8 mouse cellular contexts compared by ENCODE assay signal in genomic region chr11:33958713-33959112, GRCm38 (mm10). TPM values are rescaled to one million over a fixed set of nuclear protein-coding genes. Genes with fewer than 3 reads are reported as not detected.
DNase-seq lines count a peak whose midpoint lies in the region; ATAC-seq and TF ChIP-seq lines count a peak whose summit lies in the region.

No protein-coding gene starts in this region.

- H3K4me2 ChIP-seq in kidney, embryonic 16.5 days (replicated peaks; ENCODE audit: low read depth, low read length), result no peak overlapping the region
- H3K4me2 ChIP-seq in lung, embryonic 14.5 days, result no peak overlapping the region

- no peak overlapping the region for H3K9ac ChIP-seq in kidney, embryonic 16.5 days (replicated peaks; ENCODE audit: low read length)
- H3K9ac ChIP-seq in lung, embryonic 14.5 days, result no peak overlapping the region

- DNase-seq in CD4-positive, CD25-positive, alpha-beta regulatory T cell, adult 2 months (ENCODE audit: low read depth, low spot score), result peak; percentile 78
- peak; percentile 26 for DNase-seq in kidney, adult 9 months
- peak; percentile 9 for DNase-seq in 3T3-L1 (ENCODE audit: low read depth, low spot score)
- peak; percentile 71 for DNase-seq in lung, embryonic 14.5 days
- no peak for DNase-seq in yolk sac, embryonic 10.5 days (ENCODE audit: low spot score)

- H3K4me1 ChIP-seq in kidney, embryonic 16.5 days (ENCODE audit: insufficient read depth, low read length), result 0 out of 2 replicates have a peak, but pooled peaks cover 10% of the 10 kb centered on the region
- peaks cover 10% of the 10 kb centered on the region; the same call in 1 of the 2 replicates for H3K4me1 ChIP-seq in lung, embryonic 14.5 days (ENCODE audit: insufficient read depth)

- TF ChIP-seq CTCF in lung, embryonic 14.5 days (IDR thresholded peaks at IDR 0.05; ENCODE audit: low read depth), result peak; percentile 62

- no peak overlapping the region for H3K27ac ChIP-seq in kidney, embryonic 16.5 days (ENCODE audit: low read length)
- no peak overlapping the region for H3K27ac ChIP-seq in lung, embryonic 14.5 days (ENCODE audit: low read depth)

- H3K9me3 ChIP-seq in kidney, embryonic 16.5 days (ENCODE audit: low read length), result no peaks in the 10 kb centered on the region
- H3K9me3 ChIP-seq in lung, embryonic 14.5 days (ENCODE audit: low read depth, low read length), result no peaks in the 10 kb centered on the region

- WGBS in kidney, embryonic 16.5 days, result 79% methylated on average over 8 of the region's 8 CpGs
- 73% methylated on average over 8 of the region's 8 CpGs for WGBS in lung, embryonic 14.5 days

- H3K27me3 ChIP-seq in kidney, embryonic 16.5 days (ENCODE audit: insufficient read depth, low read length), result no peaks in the 10 kb centered on the region
- H3K27me3 ChIP-seq in lung, embryonic 14.5 days (ENCODE audit: insufficient read depth, low read length), result no peaks in the 10 kb centered on the region

- ATAC-seq in CD4-positive, CD25-positive, alpha-beta regulatory T cell, adult 4 months, result no peak
- no peak for ATAC-seq in kidney, embryonic 16.5 days (ENCODE audit: low FRiP score, low TSS enrichment)
- peak; percentile 50; the same call in 1 of the 2 replicates for ATAC-seq in common myeloid progenitor, adult 5-6 weeks (replicated peaks; ENCODE audit: low read depth, poor library complexity, severe bottlenecking)
- ATAC-seq in lung, embryonic 14.5 days (ENCODE audit: insufficient read depth), result no peak

- H3K36me3 ChIP-seq in kidney, embryonic 16.5 days (ENCODE audit: insufficient read depth, low read length), result no peaks in the 10 kb centered on the region
- H3K36me3 ChIP-seq in lung, embryonic 14.5 days (ENCODE audit: insufficient read depth), result no peaks in the 10 kb centered on the region

- no peak overlapping the region for H3K4me3 ChIP-seq in kidney, embryonic 16.5 days (ENCODE audit: low read length)
- no peak overlapping the region for H3K4me3 ChIP-seq in lung, embryonic 14.5 days (ENCODE audit: low read depth, low read length)

RNA-seq across cellular contexts. Expression of gene Kcnmb1, which starts 4.1 kb away (rescaled TPM):
- 1 to 10 TPM in 1 of 2 experiments, under 1 TPM in 1; 0.79 to 1.0 TPM for polyA plus RNA-seq in CD4-positive, CD25-positive, alpha-beta regulatory T cell, adult 4 months (2017; shearing (Covaris generic))
- polyA plus RNA-seq in kidney, embryonic 16.5 days (2015; fragmentation: Nextera tagmentation; extraction: Ambion mirVana), result 0.72 and 0.76 TPM in 2 replicates
- total RNA-seq in common myeloid progenitor, adult 5-6 weeks (2017), result not detected in 2 replicates
- 1.3 and 1.7 TPM in 2 replicates for polyA plus RNA-seq in lung, embryonic 14.5 days (2014; fragmentation: Nextera tagmentation; extraction: Ambion mirVana)

RNA-seq across cellular contexts. Expression of gene Kcnip1, which starts 34.2 kb away (rescaled TPM):
- polyA plus RNA-seq in CD4-positive, CD25-positive, alpha-beta regulatory T cell, adult 4 months (2017; shearing (Covaris generic)), result not detected
- 1.1 and 1.3 TPM in 2 replicates for polyA plus RNA-seq in kidney, embryonic 16.5 days (2015; fragmentation: Nextera tagmentation; extraction: Ambion mirVana)
- total RNA-seq in common myeloid progenitor, adult 5-6 weeks (2017), result not detected in 2 replicates
- polyA plus RNA-seq in lung, embryonic 14.5 days (2014; fragmentation: Nextera tagmentation; extraction: Ambion mirVana), result 0.42 and 0.62 TPM in 2 replicates
